Mouse (Mus musculus): ENCODE results near the gene Mcl1. TPM values are rescaled to one million over a fixed set of nuclear protein-coding genes. Genes with fewer than 3 reads are reported as not detected.
A peak's percentile ranks its signal among the peaks of the same experiment; 100 is the strongest.
"Not testable (repeated sequence)": the region's sequence is repeated elsewhere in the genome, so short reads cannot be mapped to it uniquely, and the experiment has no call there.

The Mcl1 gene
- 31.9 and 43.0 TPM in 2 replicates for polyA plus RNA-seq (2012; rRNA removed)

GRCm38 (mm10) chr3:95658236-95658867, at the start of gene Mcl1:
Mcl1 (plus strand) TSS chr3:95658788.
- H3K27me3 ChIP-seq (replicated peaks; ENCODE audit: control insufficient read depth, insufficient read depth, low read length) = no peaks in the 10 kb centered on the region
- WGBS = under 1% methylated on average over 43 of the region's 43 CpGs
- peak; percentile 97 for DNase-seq
- H3K27ac ChIP-seq (ENCODE audit: insufficient read depth, low read depth, low read length) = peak within 1 kb of the TSS; percentile 100
- TF ChIP-seq POLR2A (IDR thresholded peaks at IDR 0.05; ENCODE audit: low read depth, low read length) = peak; percentile 99
- TF ChIP-seq CTCF (conservative IDR thresholded peaks at IDR 0.05; ENCODE audit: insufficient read depth, insufficient read length, low read depth, low read length) = 0 out of 2 replicates have a peak, but pooled peaks have one; percentile 3
- peak within 1 kb of the TSS; percentile 94 for H3K4me3 ChIP-seq (ENCODE audit: insufficient read depth, low read depth, low read length)
- H3K36me3 ChIP-seq (ENCODE audit: control insufficient read depth, insufficient read depth, low read length) = peaks cover 13% of the 10 kb centered on the region
- H3K4me1 ChIP-seq (ENCODE audit: control insufficient read depth, insufficient read depth, low read length) = peaks cover 20% of the 10 kb centered on the region

- no peak for DNase-seq
Observed at GRCm38 (mm10) chr3:95609195-95609594, 49.4 kb upstream of the Mcl1 start.

GRCm38 (mm10) chr3:95613996-95614395, 44.6 kb upstream of the Mcl1 start:
- H3K4me1 ChIP-seq (ENCODE audit: control insufficient read depth, insufficient read depth, low read length) = no peaks in the 10 kb centered on the region
- WGBS = 97% methylated on average over 1 of the region's 1 CpGs
- H3K4me3 ChIP-seq (ENCODE audit: insufficient read depth, low read depth, low read length) = no peak overlapping the region
- no peak for DNase-seq
- H3K36me3 ChIP-seq (ENCODE audit: control insufficient read depth, insufficient read depth, low read length) = peaks cover 6% of the 10 kb centered on the region
- no peaks in the 10 kb centered on the region for H3K27me3 ChIP-seq (replicated peaks; ENCODE audit: control insufficient read depth, insufficient read depth, low read length)
- TF ChIP-seq CTCF (conservative IDR thresholded peaks at IDR 0.05; ENCODE audit: insufficient read depth, insufficient read length, low read depth, low read length) (no peak), POLR2A (IDR thresholded peaks at IDR 0.05; ENCODE audit: low read depth, low read length) (no peak)
- no peak overlapping the region for H3K27ac ChIP-seq (ENCODE audit: insufficient read depth, low read depth, low read length)

More at GRCm38 (mm10) chr3:95609195-95609594, 49.4 kb upstream of the Mcl1 start:
- H3K36me3 ChIP-seq (ENCODE audit: control insufficient read depth, insufficient read depth, low read length) = no peaks in the 10 kb centered on the region; the same call in 1 of the 2 replicates
- WGBS = 73% methylated on average over 3 of the region's 3 CpGs
- H3K27ac ChIP-seq (ENCODE audit: insufficient read depth, low read depth, low read length) = no peak overlapping the region
- H3K27me3 ChIP-seq (replicated peaks; ENCODE audit: control insufficient read depth, insufficient read depth, low read length) = no peaks in the 10 kb centered on the region
- no peak overlapping the region for H3K4me3 ChIP-seq (ENCODE audit: insufficient read depth, low read depth, low read length)
- TF ChIP-seq POLR2A (IDR thresholded peaks at IDR 0.05; ENCODE audit: low read depth, low read length) = no peak
- TF ChIP-seq CTCF (conservative IDR thresholded peaks at IDR 0.05; ENCODE audit: insufficient read depth, insufficient read length, low read depth, low read length) = no peak
- H3K4me1 ChIP-seq (ENCODE audit: control insufficient read depth, insufficient read depth, low read length) = no peaks in the 10 kb centered on the region

DNA sequence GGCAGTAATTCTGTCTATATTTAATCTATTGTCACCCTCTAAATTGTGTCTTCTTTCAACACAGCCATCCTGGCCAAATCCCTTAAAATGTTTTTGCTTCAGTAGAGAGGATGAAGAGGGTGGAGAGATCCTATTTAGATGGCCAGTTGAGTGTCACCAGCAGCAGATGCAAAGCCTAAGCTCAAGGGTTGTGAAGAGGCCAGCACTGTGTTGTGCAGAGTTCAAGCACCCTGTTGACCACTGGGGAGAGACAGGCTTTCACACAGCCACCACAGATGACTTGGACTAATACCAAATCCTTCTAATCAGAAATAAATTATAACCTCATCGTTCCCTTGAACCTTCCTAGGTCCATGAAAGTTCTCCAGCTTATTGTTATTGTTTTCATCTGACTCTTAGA, 40.1 kb upstream of the Mcl1 start:
- no peak for TF ChIP-seq POLR2A (IDR thresholded peaks at IDR 0.05; ENCODE audit: low read depth, low read length)
- no peak for TF ChIP-seq CTCF (conservative IDR thresholded peaks at IDR 0.05; ENCODE audit: insufficient read depth, insufficient read length, low read depth, low read length)
- no peak overlapping the region for H3K4me3 ChIP-seq (ENCODE audit: insufficient read depth, low read depth, low read length)
- WGBS = 67% methylated on average over 1 of the region's 1 CpGs
- H3K27me3 ChIP-seq (replicated peaks; ENCODE audit: control insufficient read depth, insufficient read depth, low read length) = no peaks in the 10 kb centered on the region
- no peaks in the 10 kb centered on the region for H3K4me1 ChIP-seq (ENCODE audit: control insufficient read depth, insufficient read depth, low read length)
- DNase-seq = no peak
- H3K27ac ChIP-seq (ENCODE audit: insufficient read depth, low read depth, low read length) = no peak overlapping the region
- H3K36me3 ChIP-seq (ENCODE audit: control insufficient read depth, insufficient read depth, low read length) = peaks cover 6% of the 10 kb centered on the region

DNA sequence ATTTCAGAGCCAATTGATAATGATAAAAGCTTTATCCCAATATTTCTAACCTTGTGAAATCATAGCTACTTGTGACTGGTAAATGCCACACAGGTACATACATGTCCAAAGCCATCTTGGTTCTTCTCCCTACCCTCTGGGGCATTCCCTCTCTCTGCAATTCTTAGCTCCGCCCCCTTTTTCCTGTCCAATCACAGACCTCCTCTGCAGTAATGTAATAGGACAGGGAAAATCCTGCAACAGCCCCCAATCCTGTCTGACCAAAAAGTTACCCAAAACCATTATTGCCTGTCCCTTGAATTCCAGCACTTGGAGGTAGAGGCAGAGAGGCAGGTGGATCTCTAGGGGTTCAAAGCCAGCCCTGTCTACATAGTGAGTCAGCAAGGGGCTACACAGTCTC, 37.3 kb upstream of the Mcl1 start:
- Histone ChIP-seq H3K27ac (ENCODE audit: insufficient read depth, low read depth, low read length) (no peak overlapping the region), H3K4me1 (ENCODE audit: control insufficient read depth, insufficient read depth, low read length) (peaks cover 3% of the 10 kb centered on the region; the same call in 1 of the 2 replicates), H3K36me3 (ENCODE audit: control insufficient read depth, insufficient read depth, low read length) (peaks cover 5% of the 10 kb centered on the region), H3K27me3 (replicated peaks; ENCODE audit: control insufficient read depth, insufficient read depth, low read length) (no peaks in the 10 kb centered on the region), H3K4me3 (ENCODE audit: insufficient read depth, low read depth, low read length) (no peak overlapping the region)
- WGBS = 86% methylated on average over 1 of the region's 1 CpGs
- DNase-seq = no peak
- TF ChIP-seq CTCF (conservative IDR thresholded peaks at IDR 0.05; ENCODE audit: insufficient read depth, insufficient read length, low read depth, low read length) (no peak), POLR2A (IDR thresholded peaks at IDR 0.05; ENCODE audit: low read depth, low read length) (no peak)

DNA sequence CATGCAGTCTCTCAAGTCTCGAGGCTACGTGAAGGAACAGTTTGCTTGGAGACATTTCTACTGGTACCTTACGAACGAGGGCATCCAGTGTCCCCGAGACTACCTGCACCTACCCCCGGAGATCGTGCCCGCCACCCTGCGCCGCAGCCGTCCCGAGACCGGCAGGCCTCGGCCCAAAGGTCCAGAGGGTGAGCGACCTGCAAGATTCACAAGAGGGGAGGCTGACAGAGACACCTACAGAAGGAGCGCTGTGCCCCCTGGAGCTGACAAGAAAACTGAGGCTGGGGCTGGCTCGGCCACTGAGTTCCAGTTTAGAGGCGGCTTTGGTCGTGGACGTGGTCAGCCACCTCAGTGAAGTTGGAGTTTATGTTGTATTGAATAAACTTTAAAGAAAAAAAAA, 36.2 kb upstream of the Mcl1 start:
- 95% methylated on average over 20 of the region's 20 CpGs for WGBS

DNA sequence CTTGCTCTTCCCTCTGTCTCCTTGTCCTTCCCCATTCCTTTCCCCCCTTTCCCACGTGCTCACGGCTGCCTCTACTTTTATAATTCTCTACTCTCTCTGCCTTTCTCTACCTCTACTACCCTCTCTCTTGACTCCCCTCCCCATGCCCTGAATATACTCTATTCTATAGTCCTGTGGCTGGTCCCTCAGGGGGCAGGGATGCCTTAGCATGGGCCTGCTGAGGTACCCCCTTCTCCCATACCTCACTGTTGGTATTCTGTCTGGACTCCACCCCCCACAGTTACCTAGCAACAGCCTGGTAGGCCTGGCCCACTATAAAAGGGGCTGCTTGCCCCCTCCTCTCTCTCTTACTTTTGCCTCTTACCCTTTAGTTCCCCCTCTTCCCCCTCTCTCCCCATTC, 35.0 kb upstream of the Mcl1 start:
- H3K4me1 ChIP-seq (ENCODE audit: control insufficient read depth, insufficient read depth, low read length) = peaks cover 3% of the 10 kb centered on the region; the same call in 1 of the 2 replicates
- WGBS = 68% methylated on average over 2 of the region's 2 CpGs
- TF ChIP-seq CTCF (conservative IDR thresholded peaks at IDR 0.05; ENCODE audit: insufficient read depth, insufficient read length, low read depth, low read length) (no peak), POLR2A (IDR thresholded peaks at IDR 0.05; ENCODE audit: low read depth, low read length) (no peak)
- no peak for DNase-seq
- no peaks in the 10 kb centered on the region for H3K27me3 ChIP-seq (replicated peaks; ENCODE audit: control insufficient read depth, insufficient read depth, low read length)
- peaks cover 4% of the 10 kb centered on the region for H3K36me3 ChIP-seq (ENCODE audit: control insufficient read depth, insufficient read depth, low read length)
- no peak overlapping the region for H3K27ac ChIP-seq (ENCODE audit: insufficient read depth, low read depth, low read length)
- no peak overlapping the region for H3K4me3 ChIP-seq (ENCODE audit: insufficient read depth, low read depth, low read length)

More for the DNA sequence above, 36.2 kb upstream of the Mcl1 start:
- DNase-seq; H3K4me3 ChIP-seq (ENCODE audit: insufficient read depth, low read depth, low read length); H3K27me3 ChIP-seq (replicated peaks; ENCODE audit: control insufficient read depth, insufficient read depth, low read length); H3K4me1 ChIP-seq (ENCODE audit: control insufficient read depth, insufficient read depth, low read length); H3K36me3 ChIP-seq (ENCODE audit: control insufficient read depth, insufficient read depth, low read length); H3K27ac ChIP-seq (ENCODE audit: insufficient read depth, low read depth, low read length): not testable (repeated sequence)

DNA sequence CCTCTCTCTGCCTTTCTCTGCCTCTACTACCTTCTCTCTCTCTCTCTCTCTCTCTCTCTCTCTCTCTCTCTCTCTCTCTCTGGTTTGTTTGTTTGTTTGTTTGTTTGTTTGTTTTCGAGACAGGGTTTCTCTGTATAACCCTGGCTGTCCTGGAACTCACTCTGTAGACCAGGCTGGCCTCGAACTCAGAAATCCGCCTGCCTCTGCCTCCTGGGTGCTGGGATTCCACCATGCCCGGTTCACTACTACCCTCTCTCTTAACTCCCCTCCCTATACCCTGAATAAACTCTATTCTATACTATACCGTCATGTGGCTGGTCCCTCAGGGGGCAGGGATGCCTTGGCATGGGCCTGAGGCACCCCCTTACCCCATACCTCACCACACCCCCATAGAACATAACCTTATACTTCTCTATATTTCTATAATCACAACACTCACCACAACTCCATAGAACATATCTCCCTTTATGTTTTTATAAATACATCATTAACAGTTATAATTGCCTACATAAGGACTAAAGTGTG, 34.5 kb upstream of the Mcl1 start:
- not testable (repeated sequence) for DNase-seq; H3K36me3 ChIP-seq (ENCODE audit: control insufficient read depth, insufficient read depth, low read length); H3K27ac ChIP-seq (ENCODE audit: insufficient read depth, low read depth, low read length); H3K4me3 ChIP-seq (ENCODE audit: insufficient read depth, low read depth, low read length); H3K27me3 ChIP-seq (replicated peaks; ENCODE audit: control insufficient read depth, insufficient read depth, low read length); H3K4me1 ChIP-seq (ENCODE audit: control insufficient read depth, insufficient read depth, low read length)
- 65% methylated on average over 5 of the region's 5 CpGs for WGBS
